Mouse (Mus musculus) liver, embryonic 14.5 days (tissue): ENCODE results near the gene Ccdc194. TPM values are rescaled to one million over a fixed set of nuclear protein-coding genes. Genes with fewer than 3 reads are reported as not detected.

Source experiments
- ATAC-seq: fragments of 200-750 bp; cut with Nextera tagmentation; 2 replicates; pipeline ENCODE4 v1.8.0; 2017; ENCODE audit warnings: moderate number of reproducible peaks, mild to moderate bottlenecking, moderate library complexity; ENCODE audit not compliant: insufficient read depth
- DNase-seq, 3 experiments: peaks; one replicate each; pipeline ENCODE4 v3.0.0-alpha.2; 2012 to 2013; ENCODE audit warnings: low read depth in 3 of 3, low spot score in 3 of 3
- H3K27ac ChIP-seq: fragments of 300-500 bp; sonication (generic); 2 replicates; pipeline ENCODE4 v1.5.1; 2014; ENCODE audit warnings: moderate library complexity, mild to moderate bottlenecking, control low read depth, inconsistent platforms
- H3K27me3 ChIP-seq: fragments of 300-500 bp; sonication (generic); 2 replicates; pipeline ENCODE4 v1.6.1; 2014; ENCODE audit warnings: mild to moderate bottlenecking, low read length, moderate library complexity; ENCODE audit not compliant: control insufficient read depth, insufficient read depth
- H3K36me3 ChIP-seq: fragments of 300-500 bp; sonication (generic); replicated peaks from 2 replicates; pipeline ENCODE4 v1.6.1; 2014; ENCODE audit warnings: low read depth; ENCODE audit not compliant: control insufficient read depth, insufficient read depth
- H3K4me1 ChIP-seq, 2 experiments: fragments of 200-500 bp in 1 of 2; fragments of 300-500 bp in 1 of 2; sonication (generic) in 1 of 2; replicated peaks; 2 replicates each; pipeline ENCODE4 v1.6.1; 2012 to 2014; ENCODE audit warnings: antibody characterized with exemption in 1 of 2, inconsistent platforms in 1 of 2, low read length in 1 of 2; ENCODE audit not compliant: control insufficient read depth in 2 of 2, insufficient read depth in 2 of 2
- H3K4me2 ChIP-seq: fragments of 300-500 bp; sonication (generic); 2 replicates; pipeline ENCODE4 v1.6.1; 2014; ENCODE audit warnings: low read depth, mild to moderate bottlenecking, control low read depth, moderate library complexity
- H3K4me3 ChIP-seq, 2 experiments: fragments of 200-500 bp in 1 of 2; fragments of 300-500 bp in 1 of 2; sonication (generic) in 1 of 2; 2 replicates each; pipeline ENCODE4 v1.5.1; 2012 to 2014; ENCODE audit warnings: low read depth in 2 of 2, low read length in 2 of 2, mild to moderate bottlenecking in 2 of 2, control low read depth in 1 of 2, inconsistent platforms in 1 of 2, moderate library complexity in 1 of 2; ENCODE audit not compliant: insufficient read depth in 1 of 2
- H3K9ac ChIP-seq: fragments of 300-500 bp; sonication (generic); replicated peaks from 2 replicates; pipeline ENCODE4 v1.6.1; 2014; ENCODE audit warnings: mild to moderate bottlenecking, control low read depth, moderate library complexity
- H3K9me3 ChIP-seq: fragments of 300-500 bp; sonication (generic); 2 replicates; pipeline ENCODE4 v1.6.1; 2016; ENCODE audit warnings: low read length, mixed read lengths; ENCODE audit not compliant: control insufficient read depth
- CTCF ChIP-seq: IDR thresholded peaks from 2 replicates; pipeline ENCODE4 v1.5.1; 2016; ENCODE audit warnings: antibody characterized with exemption, low read depth, control low read depth
- EP300 ChIP-seq: IDR thresholded peaks from 2 replicates; pipeline ENCODE4 v1.6.1; 2016; ENCODE audit warnings: antibody characterized with exemption, low read depth
- WGBS: fragments of 180-500 bp; shearing (Covaris S2); extraction: QIAGEN DNeasy Blood & Tissue Kit; methylation state at CpG from one replicate; pipeline ENCODE4 v1.1.7; 2014; ENCODE audit not compliant: insufficient replicate concordance; 5-methylcytosine and 5-hydroxymethylcytosine counted together
- polyA plus RNA-seq, 2 experiments: library from polyadenylated mRNA; depleted of rRNA in 1 of 2; stranded (reverse) in 1 of 2; unstranded in 1 of 2; fragments of >200 nt; fragmentation: Nextera tagmentation in 1 of 2; extraction: Ambion mirVana in 1 of 2; gene quantifications; 2 replicates each; pipeline versions ENCODE4 v1.2.1 to v1.2.3; 2012 to 2014

Gene Ccdc194
- polyA plus RNA-seq, 2 experiments: 0.09 to 0.19 TPM

DNA sequence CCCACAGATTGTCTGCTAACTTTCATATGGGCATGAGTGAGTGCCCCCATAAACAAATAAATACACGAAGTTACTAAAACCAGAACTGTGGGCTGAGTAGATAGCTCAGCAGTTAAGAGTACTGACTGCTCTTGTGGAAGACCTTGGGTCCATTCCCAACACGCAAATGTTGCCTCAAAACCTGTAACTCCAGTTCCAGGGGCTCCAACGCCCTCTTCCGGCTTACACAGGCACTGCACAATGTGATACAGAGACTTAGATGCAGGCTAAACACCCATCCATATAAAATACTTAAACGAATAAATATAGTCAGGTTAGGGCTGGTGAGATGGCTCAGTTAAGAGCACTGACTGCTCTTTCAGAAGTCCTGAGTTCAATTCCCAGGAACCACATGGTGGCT, 10.5 kb downstream of the Ccdc194 start:
- Histone ChIP-seq H3K9me3 (no peaks in the 10 kb centered on the region), H3K4me2 (no peak overlapping the region), H3K27ac (no peak overlapping the region), H3K4me1 (peaks cover 5 to 7% of the 10 kb centered on the region in 2 experiments; a peak in 3 of 4 replicates), H3K36me3 (no peaks in the 10 kb centered on the region), H3K27me3 (no peaks in the 10 kb centered on the region), H3K9ac (no peak overlapping the region), H3K4me3 (no peak overlapping the region)
- DNase-seq (no peak), ATAC-seq (no peak)
- no peak for TF ChIP-seq EP300
- TF ChIP-seq CTCF: peak; percentile 26; the same call in 1 of the 2 replicates
- 62% methylated on average over 5 of the region's 5 CpGs for WGBS

DNA sequence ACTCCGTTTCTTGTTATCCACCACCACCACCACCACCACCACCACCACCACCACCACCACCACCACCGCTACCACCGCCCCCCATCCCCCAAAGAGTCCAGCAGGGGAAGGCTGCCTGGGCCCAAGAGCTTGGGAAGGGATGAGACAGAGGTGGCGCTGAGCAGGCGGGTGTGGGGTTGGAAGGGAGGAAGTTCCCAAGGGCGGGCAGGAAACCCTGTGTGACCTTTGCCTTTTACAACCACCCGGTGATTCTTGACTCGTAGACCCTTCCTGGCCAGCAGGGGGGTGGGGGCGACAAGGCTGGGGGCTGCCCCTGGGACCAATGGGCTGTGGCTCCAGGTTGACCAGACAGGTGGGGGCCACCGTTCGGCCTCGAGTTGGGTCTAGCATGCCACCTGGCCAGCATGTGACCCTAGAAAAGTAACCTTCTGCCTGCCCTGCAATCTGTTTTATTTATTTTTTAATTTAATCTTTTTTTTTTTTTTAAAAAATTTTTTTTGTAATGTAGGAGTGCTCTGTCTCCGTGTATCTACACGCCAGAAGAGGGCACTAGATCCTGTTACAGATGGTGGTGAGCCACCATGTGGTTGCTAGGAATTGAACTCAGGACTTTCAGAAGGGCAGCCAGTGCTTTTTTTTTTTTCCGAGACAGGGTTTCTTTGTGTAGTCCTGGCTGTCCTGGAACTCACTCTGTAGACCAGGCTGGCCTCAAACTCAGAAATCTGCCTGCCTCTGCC, 12.3 kb downstream of the Ccdc194 start:
- no peak for TF ChIP-seq EP300
- TF ChIP-seq CTCF: 0 out of 2 replicates have a peak, but pooled peaks have one; percentile 8
- no peak for ATAC-seq
- Histone ChIP-seq H3K4me2 (no peak overlapping the region), H3K9me3 (no peaks in the 10 kb centered on the region), H3K9ac (no peak overlapping the region), H3K27ac (no peak overlapping the region), H3K4me3 (no peak overlapping the region), H3K36me3 (no peaks in the 10 kb centered on the region), H3K4me1 (peaks cover 5 to 7% of the 10 kb centered on the region in 2 experiments; a peak in 3 of 4 replicates), H3K27me3 (peaks cover 8% of the 10 kb centered on the region)
- WGBS: 29% methylated on average over 15 of the region's 15 CpGs
- DNase-seq: no peak

DNA sequence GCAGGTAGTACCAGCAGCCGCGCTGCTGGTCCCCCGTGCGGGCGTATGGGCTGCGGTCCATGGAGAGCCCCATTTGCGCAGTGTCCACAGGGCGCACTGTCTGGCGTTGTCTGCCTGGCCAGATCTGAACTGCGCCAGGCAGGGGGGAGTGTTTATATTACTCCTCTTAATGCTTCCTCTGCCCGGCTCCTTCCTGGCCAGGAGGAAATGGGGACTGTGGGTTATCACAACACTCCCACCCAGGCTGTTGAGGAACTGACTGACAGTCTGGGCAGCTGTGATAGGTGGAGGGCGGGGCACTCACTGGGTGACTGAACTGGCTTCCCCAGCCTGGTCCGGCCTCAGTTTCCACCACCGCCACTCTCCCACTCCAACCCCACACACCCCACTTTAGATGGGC, 13.9 kb downstream of the Ccdc194 start, which contains the start of gene Plvap:
Gene Plvap (minus strand): TSS at position 109 of the 400 bp plus-strand sequence.
- ATAC-seq (peak; percentile 87), DNase-seq (peak; percentile 46 to 56 (median 52))
- Histone ChIP-seq H3K9ac (no peak within 1 kb of the TSS), H3K36me3 (no peaks in the 10 kb centered on the region), H3K4me3 (peak within 1 kb of the TSS; percentile 6 to 34; a peak in 3 of 4 replicates), H3K4me1 (peaks cover 5 to 7% of the 10 kb centered on the region in 2 experiments; a peak in 3 of 4 replicates), H3K4me2 (peak within 1 kb of the TSS; percentile 62), H3K9me3 (no peaks in the 10 kb centered on the region), H3K27ac (no peak within 1 kb of the TSS), H3K27me3 (peaks cover 23% of the 10 kb centered on the region)
- WGBS: 6% methylated on average over 14 of the region's 14 CpGs
- TF ChIP-seq CTCF (no peak), EP300 (peak; percentile 77)

DNA sequence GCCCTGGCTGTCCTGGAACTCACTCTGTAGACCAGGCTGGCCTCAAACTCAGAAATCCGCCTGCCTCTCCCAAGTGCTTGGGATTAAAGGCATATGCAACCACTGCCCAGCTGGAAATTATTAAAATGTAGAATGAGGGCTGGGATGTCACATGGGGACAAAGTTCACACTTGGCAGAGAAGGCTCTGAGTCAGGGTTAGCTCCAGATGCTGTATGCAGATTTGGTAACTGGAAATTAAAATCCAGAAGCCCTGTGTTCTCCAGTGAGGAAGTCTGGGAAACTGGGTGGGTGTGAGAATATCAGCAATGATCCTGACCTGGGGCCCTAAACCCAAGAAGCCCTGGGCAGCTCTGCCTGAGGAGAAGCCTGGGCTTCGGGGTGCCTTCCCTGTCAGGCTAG, 16.2 kb downstream of the Ccdc194 start:
- WGBS: 57% methylated on average over 2 of the region's 2 CpGs
- Histone ChIP-seq H3K27me3 (peaks cover 25% of the 10 kb centered on the region), H3K4me3 (no peak overlapping the region), H3K9ac (no peak overlapping the region), H3K9me3 (no peaks in the 10 kb centered on the region), H3K4me1 (peaks cover 5 to 7% of the 10 kb centered on the region in 2 experiments; a peak in 3 of 4 replicates), H3K36me3 (no peaks in the 10 kb centered on the region), H3K4me2 (no peak overlapping the region), H3K27ac (no peak overlapping the region)
- TF ChIP-seq CTCF (no peak), EP300 (no peak)
- DNase-seq: no peak
- no peak for ATAC-seq

DNA sequence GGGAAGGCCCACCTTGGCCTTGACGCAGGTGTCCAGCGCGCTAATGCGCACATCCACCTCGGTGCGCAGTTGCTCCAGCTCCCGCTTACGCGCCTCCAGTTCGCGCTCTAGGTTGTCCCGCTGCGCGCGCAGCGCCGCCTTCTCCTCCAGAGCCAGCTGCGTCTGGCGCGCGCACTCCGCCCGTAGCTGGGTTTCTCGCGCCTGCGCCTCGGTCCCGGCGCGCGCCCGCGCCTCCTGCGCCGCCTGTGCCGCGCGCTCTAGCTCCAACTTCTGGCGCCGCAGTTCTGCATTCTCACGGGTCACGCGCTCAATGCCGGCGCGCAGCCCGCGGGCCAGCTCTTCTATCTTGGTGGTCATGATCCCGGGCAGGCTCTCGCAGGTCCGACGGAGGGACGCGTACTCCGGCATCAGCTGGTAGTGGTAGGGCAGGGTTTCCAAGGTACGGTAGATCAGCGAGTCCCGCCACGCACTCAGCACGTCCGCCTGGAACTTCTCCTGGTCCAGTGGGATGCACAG, 17.9 kb downstream of the Ccdc194 start:
- WGBS: under 1% methylated on average over 61 of the region's 61 CpGs
- no peak overlapping the region for H3K27ac ChIP-seq
- H3K9ac ChIP-seq: no peak overlapping the region
- H3K4me1 ChIP-seq: peaks cover 5 to 6% of the 10 kb centered on the region in 2 experiments; a peak in 3 of 4 replicates
- H3K36me3 ChIP-seq: no peaks in the 10 kb centered on the region
- TF ChIP-seq EP300: no peak
- TF ChIP-seq CTCF: no peak
- H3K27me3 ChIP-seq: peaks cover 25% of the 10 kb centered on the region
- H3K9me3 ChIP-seq: no peaks in the 10 kb centered on the region
- ATAC-seq: peak; percentile 56
- peak overlapping the region in 1 of 2 experiments; percentile 10; a peak in 3 of 4 replicates for H3K4me3 ChIP-seq
- DNase-seq: peak; percentile 42 to 58 (median 49)
- peak overlapping the region; percentile 58 for H3K4me2 ChIP-seq
